Mouse (Mus musculus): Measurements from ENCODE around the gene Tnni3k.

Tnni3k gene

DNA sequence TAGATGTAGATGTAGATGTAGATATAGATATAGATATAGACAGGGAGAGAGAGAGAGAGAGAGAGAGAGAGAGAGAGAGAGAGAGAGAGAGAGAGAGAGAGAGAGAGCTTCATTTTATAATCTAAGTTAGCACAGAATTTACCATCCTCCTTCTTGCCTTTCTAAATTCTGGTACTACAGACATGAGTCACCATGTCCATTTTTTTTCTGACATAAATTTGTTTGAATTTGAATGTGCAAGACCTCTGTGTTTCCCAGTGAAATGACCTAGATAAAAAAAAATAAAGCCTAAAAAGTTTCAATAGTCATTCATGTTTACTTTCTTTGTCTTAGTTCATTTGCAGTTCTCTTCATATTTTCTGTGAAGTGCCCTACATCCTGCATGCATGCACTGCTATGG lies 54.2 kb downstream of the Tnni3k start:
- TF ChIP-seq GATA4 (IDR thresholded peaks at IDR 0.05; ENCODE audit: insufficient replicate concordance, low read length) = no peak

DNA sequence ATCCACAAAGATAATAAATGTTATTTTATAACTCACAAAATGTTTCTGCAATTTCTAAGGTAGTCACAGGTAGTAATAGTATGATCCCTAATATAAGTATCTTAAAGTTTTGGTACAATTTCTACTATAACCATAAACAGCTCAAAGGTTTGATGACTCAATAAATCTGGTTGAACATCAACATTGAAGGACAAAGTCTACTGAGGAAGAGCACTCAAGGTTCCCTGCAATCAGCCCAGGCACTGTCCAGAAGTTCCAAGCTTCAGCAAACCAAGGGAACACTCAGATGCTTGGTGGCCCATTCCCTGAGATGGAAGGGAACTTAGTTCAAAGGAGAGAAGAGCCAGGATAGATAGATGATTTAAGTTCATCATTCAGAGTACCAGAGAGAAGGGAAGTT lies 62.5 kb downstream of the Tnni3k start:
- no peak for TF ChIP-seq GATA4 (IDR thresholded peaks at IDR 0.05; ENCODE audit: insufficient replicate concordance, low read length)

DNA sequence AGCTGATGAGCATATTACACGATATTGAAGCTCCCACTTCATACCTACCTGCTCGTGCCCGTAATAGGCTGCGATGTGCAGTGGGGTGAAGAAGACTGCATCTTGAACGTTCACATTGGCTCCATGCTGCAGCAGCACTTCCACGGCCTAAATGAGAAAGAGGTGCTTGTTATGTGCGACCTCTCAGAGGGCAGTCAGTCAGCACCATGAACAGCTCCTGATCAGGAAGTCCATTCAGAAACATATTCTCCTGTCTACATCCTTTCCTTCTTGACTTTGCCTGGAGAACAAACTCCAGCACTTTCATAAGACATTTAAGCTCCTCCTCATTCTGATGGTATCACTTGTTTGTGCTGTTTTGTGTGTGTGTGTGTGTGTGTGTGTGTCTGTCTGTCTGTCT lies 76.1 kb downstream of the Tnni3k start:
- TF ChIP-seq GATA4 (IDR thresholded peaks at IDR 0.05; ENCODE audit: insufficient replicate concordance, low read length) = no peak

DNA sequence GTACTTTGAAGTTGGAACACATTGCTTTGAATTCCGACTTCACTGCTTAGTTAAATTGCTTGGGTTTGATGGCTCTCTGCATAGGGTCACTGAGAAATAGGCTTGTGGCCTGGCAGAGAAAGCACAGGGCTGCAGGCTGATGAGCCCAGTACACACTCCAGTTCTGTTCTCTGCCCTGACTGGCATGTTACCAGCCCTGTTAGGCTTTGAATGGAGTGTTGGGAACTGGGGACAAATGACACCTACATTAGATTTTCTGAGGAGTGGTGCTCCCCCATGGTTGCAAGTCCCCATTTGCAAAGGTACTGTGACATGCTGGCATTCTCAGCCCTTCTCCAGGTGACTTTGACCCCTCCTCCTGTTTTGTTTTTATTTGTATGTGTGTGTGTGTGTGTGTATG lies 83.6 kb downstream of the Tnni3k start:
- TF ChIP-seq GATA4 (IDR thresholded peaks at IDR 0.05; ENCODE audit: insufficient replicate concordance, low read length) = no peak

DNA sequence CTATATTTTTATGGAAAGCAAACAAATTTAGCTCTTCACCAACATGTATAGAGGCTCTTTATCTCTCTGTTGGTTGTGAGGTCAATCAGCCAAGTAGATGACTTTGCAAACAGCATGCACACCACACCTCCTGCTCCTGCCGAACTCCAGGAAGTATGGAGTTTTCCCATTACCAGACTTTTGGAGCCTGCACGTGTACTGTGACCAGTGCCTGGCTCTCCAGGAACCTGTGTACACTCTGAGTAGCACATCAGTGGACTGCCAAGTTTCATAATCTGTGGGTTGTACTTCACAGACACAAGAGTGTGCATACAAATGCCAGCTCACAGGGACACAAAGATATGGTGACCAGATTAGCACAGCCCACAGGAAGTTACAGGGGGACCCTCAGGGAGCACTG lies 84.2 kb downstream of the Tnni3k start:
- no peak for TF ChIP-seq GATA4 (IDR thresholded peaks at IDR 0.05; ENCODE audit: insufficient replicate concordance, low read length)

DNA sequence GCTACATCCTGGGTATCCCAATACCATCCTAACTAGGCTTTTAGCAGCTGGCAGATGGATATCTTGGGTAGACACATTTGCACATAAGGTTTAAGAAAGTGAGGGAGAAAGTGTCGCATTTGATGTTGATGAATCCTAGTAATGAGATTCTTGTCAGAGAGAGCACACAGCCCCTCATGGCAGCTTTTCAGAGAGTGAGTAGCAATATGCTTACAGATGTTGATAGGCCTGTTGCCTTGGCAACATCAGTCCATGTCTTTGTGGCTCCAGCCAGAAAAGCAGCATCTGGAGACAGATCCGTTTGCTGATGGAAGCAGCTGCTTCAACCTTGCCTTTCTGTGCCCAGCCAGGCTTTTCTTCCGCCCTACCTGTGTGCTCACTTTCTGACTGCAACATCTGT lies 93.9 kb downstream of the Tnni3k start:
- no peak for TF ChIP-seq GATA4 (IDR thresholded peaks at IDR 0.05; ENCODE audit: insufficient replicate concordance, low read length)

DNA sequence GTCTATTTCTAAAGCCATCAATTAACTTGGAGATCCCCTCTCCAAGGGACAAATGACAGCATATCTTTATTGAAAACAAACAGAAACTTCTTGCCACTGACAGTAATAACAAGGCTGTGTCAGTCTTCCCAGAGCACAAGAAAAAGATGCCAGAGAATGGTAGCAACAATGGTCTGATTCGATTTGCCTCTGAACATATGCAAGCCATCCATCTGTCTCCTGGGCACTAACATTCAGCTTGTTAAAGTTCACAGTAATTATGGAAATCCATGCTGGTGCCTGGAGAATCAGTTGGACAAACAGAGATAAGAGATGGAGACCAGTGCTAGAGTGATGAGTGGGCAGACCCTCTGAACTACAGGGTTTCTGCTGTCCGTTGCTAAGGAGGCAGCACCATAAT lies 102.1 kb downstream of the Tnni3k start:
- no peak for TF ChIP-seq GATA4 (IDR thresholded peaks at IDR 0.05; ENCODE audit: insufficient replicate concordance, low read length)

DNA sequence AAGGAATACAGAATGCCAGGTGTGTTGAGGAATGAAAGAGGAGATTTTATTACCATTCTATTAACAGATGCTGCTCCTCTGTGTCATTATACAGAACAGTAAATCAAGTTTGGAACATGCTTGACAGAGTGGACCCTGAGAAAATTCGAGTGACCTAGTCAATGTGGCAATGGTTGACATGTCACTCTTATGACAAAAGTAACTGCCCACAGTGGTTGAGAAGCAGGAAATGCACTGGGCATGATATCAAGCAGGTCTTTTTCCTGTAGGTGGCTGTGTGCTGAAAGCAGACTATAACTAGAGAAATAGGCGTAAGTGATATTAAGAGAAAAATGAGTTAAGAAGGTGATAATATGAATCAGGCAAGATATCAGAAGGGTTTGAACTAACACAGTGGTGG lies 105.7 kb downstream of the Tnni3k start:
- TF ChIP-seq GATA4 (IDR thresholded peaks at IDR 0.05; ENCODE audit: insufficient replicate concordance, low read length) = no peak

DNA sequence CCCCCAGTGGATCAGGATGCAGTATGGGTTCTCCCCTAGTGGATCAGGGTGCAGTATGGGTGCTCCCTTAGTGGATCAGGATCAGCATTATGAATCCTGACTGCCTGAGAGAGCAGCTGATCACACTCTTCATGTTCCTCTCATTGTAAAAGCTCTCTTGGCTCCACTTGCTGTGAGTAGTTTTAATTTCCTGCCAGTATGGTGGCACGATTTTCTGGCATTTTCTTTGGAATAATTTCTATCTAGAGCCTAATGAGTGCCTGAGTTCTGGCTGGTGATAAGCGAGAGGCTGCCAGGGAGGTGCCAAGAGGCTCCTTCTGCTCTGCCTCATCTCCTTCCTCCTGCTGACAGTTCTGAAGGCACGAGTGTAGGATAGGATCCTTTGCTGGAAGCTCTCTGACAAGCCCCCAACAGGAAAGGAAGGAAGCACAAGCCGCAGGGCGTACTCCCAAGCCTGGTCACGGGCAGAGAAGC lies 109.5 kb downstream of the Tnni3k start:
- no peak for TF ChIP-seq GATA4 (IDR thresholded peaks at IDR 0.05; ENCODE audit: insufficient replicate concordance, low read length)

DNA sequence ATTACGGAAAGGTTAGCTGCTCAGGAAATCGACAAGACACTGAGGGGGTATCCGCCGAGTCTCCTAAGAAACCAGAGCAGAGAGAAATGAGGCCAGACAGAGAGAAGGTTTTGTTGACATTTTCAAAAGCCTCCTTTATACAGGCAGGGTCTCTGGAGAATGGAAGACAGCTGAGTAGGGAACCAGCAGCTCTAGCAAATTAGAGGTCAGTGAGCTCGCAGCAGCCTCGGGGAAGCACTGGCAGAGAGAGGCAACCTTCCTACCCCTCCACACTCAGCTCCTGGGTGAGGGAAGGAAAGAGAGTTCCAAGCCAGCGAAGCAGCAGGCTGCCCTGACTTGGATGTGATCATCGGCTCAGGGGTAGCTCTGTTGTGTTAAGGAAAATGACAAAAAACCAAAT lies 127.5 kb downstream of the Tnni3k start:
- no peak for TF ChIP-seq GATA4 (IDR thresholded peaks at IDR 0.05; ENCODE audit: insufficient replicate concordance, low read length)

DNA sequence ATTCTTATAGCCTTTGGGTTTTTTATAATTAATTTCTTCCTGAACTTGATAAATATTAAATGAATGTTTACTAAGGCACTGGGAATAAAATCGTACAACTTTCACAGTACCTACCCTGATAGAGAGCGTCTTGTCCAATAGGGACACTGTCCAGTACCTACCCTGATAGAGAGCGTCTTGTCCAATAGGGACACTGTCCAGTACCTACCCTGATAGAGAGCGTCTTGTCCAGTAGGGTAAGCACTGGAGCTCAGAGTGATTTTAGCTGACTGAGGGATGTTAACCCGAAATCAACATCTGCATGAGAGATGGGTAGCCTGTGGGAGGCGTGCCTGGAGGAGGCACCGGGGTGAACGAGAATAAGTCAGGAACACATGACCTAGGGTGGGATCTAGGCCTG lies 130.3 kb downstream of the Tnni3k start:
- no peak for TF ChIP-seq GATA4 (IDR thresholded peaks at IDR 0.05; ENCODE audit: insufficient replicate concordance, low read length)

DNA sequence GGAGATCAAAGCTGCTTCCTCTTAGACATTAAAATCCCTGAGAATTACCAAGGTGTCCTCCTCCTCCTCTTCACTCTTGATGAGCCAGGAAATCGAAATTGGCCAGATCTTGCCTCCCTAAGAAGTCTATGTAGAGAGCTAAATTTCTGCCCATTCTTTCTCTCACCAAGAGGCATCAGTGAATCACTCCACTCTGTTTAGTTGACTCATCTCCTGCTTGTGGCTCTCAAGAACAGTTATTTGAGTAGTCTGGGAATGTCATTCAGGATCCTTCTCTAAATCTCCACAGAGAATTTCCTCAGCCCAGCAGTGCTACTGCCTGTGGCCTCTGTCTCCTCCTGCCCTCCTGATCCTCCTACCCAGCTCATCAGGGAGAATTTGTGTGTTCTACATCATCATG lies 139.6 kb downstream of the Tnni3k start:
- TF ChIP-seq GATA4 (IDR thresholded peaks at IDR 0.05; ENCODE audit: insufficient replicate concordance, low read length) = no peak

DNA sequence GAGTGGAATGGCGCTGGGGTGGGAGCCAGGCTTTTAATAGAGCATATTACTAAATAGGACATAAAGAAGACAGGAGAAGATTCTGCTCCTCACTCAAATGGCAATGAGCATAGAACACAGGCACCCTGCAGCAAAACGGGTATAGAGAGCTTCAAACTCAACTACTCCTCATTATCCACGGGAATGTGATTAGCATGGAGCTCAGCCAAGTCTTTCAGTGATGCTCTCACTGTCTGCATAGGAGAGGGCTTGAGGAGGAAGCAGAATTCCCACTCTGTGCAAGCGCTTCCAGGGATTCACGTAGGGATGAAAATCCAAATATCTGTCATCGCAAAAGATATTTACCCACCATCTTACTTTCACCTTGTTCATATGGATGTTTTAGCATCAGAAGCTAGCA lies 141.6 kb downstream of the Tnni3k start:
- TF ChIP-seq GATA4 (IDR thresholded peaks at IDR 0.05; ENCODE audit: insufficient replicate concordance, low read length) = no peak

DNA sequence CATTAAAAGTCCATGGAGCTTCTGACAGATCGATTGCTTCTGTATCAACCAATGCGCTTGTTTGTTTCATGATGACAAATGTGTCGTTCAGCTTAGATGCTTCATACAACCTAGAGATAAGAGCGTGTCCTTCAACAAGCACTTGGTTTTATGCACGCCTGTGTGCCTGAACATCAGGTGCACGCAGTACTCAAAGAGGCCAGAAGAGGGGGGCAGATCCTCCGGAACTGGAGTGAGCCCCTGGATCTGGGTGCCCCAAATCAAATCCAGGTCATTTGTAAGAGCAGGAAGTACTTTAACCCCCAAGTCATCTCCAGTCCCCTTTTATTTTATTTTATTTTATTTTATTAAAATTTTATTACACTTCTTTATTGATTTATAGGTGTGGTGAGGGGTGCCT lies 158.5 kb downstream of the Tnni3k start:
- TF ChIP-seq GATA4 (IDR thresholded peaks at IDR 0.05; ENCODE audit: insufficient replicate concordance, low read length) = no peak

DNA sequence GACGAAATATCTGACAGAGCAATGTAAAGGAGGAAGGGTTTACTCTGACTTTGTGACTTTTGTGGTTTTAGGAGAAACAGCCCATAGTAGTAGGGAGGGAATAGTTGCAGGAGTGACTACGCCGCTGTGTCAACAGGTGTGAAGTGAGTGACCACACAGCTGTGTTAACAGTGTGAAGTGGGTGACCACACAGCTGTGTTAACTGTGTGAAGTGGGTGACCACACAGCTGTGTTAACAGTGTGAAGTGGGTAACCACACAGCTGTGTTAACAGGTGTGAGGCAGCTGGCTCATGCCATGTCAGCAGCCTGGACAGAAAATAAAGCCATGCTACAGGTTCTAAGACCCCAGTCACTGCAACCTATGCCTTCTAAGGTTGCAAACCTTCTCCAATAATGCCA lies 162.0 kb downstream of the Tnni3k start:
- TF ChIP-seq GATA4 (IDR thresholded peaks at IDR 0.05; ENCODE audit: insufficient replicate concordance, low read length) = no peak

DNA sequence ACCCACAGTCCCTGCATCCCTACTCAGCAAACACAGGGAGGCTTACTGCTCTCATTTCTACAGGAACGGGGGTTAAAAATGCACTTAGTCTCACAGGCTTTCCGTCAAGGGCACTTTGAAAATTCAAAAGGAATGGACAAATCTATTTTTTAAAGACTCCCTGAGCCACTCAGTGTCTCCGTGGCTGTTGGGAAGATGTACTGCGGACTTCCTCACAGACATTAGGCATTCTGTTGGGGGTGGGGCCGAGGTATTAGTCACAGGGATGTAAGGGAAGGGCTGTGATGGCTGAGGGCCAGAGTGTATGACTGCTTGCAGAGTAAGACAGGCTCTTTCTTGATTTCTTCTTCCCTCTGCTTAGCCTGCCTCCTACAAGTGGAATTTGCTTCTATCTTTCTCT lies 169.8 kb downstream of the Tnni3k start:
- no peak for TF ChIP-seq GATA4 (IDR thresholded peaks at IDR 0.05; ENCODE audit: insufficient replicate concordance, low read length)

DNA sequence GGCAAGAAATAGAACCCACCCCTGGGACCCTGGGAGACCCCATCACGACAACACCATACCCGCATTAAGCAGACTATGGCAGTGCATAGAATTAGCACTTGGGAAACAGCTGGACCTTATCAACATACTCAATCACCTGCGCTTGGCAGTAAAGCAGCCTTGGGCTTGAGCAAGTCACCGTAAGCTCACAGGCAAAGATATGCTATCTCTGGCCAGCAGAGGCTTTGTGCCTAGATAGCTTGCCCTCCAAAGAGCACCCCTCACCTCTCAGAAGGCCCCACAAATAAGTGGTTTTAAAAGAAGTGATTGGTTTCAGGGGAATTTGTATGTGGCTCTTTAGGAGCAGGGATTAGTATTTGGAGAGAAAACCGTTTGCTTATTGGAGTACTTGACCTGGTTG lies 170.2 kb downstream of the Tnni3k start:
- no peak for TF ChIP-seq GATA4 (IDR thresholded peaks at IDR 0.05; ENCODE audit: insufficient replicate concordance, low read length)

DNA sequence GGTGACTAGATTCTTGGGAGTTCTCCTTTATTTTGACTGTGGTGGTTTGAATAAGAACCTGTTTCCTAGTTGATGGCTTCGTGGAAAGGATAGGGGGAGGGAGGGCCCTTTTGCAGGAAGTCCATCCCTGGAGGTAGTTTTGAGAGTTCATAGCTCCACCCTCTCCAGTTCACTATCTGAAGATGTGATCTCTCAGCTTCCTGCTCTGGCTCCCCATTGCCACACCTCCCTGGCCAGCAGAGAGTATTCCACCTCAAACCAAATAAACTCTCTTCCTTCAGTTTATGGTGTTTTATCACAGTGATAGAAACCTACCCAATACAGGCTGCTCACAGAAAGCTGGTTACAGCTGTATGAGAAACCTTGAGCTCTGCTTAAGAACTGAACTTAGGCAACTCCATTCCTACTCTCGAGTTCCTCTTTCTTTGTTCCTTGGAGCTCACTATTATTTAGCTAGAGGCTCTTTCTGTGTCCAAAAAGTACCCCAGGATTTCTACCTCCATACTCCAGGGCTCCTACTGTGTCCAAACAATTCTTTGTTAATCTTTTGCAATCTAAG lies 173.7 kb downstream of the Tnni3k start:
- no peak for TF ChIP-seq GATA4 (IDR thresholded peaks at IDR 0.05; ENCODE audit: insufficient replicate concordance, low read length)

Data from liver, adult (tissue).